Mouse (Mus musculus) thymus, postnatal 10 days (tissue): ENCODE results near the gene Lyrm4.
A peak's percentile ranks its signal among the peaks of the same experiment; 100 is the strongest.
"Not testable (repeated sequence)": the region's sequence is repeated elsewhere in the genome, so short reads cannot be mapped to it uniquely, and the experiment has no call there.

Source experiments
- DNase-seq, 2 experiments: peaks; one replicate each; pipeline ENCODE4 v3.0.0; 2021; ENCODE audit warnings: low spot score in 2 of 2

Gene Lyrm4

DNA sequence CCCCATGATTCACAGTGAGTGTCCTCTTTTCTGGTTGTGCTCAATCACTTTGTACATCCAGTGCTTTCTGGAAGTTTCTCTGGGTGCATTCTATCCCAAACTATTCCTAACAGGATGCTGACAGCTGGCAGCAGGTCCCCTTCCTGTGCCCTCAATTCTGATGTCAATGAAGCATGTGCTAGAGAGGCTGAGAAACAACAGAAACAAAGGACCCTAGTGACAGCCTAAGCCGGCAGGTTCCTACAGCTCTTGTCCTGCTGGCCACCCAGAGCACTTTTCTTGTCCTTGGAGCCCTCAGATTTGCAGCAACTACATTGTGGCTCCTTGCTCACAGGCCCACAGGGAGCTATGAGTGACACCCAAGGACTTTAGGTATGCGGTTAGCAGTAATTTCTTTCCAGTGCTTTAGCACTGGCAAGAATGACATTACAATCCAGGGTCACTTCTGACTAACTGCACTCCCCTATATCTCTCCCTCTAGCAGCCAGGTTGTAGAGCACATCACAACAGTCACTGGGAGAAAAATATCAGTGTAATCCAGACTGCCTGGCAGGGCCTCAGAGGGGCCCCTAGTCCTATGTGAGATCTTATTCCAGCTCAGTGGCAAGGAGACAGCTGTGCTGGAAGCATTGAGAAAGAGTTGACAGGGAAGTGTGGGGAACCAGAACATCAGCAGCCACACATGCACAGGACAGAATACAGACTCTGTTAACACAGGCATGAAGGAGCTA is 121.5 kb downstream of the Lyrm4 start:
- no peak for DNase-seq

DNA sequence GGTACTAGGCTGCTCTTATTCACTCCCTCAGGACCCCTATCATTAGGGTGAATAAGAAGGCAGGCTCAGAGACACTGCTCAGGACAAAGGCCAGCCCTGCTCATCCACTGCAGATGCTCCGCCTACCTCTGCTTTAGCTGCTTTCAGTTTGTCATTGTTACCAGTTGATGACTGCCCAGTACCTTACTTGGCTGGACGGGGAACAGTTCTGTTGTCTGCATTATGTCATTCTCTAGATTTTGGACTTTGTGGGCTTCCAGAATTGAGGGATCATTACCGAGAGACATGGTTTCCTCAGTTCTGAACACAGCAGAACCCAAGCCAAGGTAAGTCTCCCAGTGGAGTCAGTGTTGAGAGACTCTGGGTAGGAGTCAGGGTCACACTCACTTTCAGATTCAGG is 122.1 kb downstream of the Lyrm4 start:
- DNase-seq, result no peak

DNA sequence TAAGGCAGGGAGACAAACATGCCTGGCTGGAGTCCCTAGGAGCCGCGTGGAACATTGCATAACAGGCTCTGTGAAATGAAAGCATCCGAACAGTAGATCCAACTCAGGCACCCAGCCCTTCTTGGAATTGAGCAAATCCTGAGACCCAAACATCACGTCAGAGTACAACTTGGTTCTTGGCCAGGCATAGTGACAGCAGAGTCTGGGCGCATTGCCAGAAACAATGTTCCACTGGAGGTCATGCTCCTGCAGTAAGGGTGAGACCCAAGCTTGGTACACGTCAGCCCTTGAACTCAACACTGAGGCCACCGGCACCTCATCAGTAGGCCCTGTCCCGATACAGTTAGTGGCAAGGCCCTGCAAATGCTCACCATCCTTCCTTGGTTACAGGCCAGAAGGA is 123.3 kb downstream of the Lyrm4 start:
- DNase-seq, result no peak

DNA sequence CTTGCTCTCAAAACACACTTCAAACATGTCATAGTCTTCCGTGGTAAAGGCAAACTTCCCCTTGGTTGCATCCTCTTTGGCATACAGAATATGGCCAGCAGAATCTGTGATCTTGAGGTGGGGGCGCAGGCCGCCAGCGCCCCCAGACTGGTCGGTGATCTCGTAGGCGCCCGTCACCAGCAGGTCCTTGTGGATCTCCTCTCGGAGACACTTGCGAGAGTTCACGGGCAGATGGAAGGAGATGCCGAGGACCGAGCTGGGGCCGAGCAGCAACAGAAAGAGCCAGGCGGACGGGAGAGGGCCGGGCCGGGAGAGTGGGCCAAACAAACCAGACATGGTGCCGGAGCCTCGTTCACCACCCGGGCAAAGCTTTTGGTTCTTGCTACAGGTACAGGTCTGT is 126.1 kb downstream of the Lyrm4 start:
- not testable (repeated sequence) for DNase-seq

DNA sequence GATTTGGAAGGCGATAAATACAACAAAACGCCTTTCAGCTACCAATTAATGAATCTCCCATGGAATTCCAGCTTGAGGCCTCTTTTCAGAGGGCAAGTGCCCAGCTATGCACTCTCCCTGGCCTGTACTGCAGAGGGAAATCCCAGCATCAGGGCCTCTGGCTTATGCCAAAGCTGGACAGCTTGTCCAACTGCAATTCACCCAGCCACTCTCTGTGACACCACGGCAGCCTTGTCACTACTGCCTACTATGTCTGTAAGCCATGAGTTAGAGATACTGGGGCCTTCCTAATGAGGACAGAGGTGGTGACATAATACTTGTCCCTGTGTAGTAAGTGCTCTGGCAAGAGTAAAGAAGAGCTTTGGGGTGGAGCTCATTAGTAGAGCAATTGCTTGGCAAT is 128.0 kb downstream of the Lyrm4 start:
- no peak for DNase-seq

DNA sequence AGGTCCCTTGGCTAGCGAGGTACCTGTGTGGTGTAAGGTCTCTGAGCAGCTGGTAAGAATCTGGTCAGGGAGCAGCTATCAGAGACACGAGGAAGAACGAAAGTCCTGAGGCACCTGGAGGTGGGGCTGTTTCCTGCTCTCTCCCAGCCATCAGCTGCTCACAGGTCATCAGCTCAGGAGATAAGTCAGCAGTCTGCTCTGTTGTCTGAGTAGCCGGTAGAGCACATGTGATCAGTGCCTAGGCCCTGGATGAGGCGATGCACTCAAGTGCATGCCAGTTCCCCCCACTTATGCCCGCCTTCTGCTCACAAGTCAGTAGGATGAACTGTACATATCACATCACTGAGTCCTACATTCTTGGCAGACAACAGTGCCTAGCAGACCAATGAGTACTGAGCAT is 134.3 kb downstream of the Lyrm4 start:
- DNase-seq, result no peak

DNA sequence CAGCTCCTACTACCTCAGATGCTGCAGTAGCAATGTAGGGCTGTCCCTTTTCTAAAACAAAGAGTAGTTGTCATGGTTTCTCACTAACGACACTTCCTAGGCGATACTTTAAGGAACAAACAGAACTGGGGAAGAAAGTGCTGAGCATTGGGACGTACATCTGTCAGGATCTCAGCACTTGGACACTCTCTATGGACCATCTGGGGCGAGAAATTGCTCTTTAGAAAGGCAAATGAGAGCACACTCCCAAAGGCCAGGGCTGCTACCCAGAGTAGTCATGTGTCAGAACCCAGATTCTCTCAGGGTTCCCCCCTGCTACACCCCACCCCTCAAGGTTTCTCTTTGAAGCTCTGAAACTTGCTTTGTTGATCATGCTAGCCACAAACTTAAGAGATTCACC is 136.9 kb downstream of the Lyrm4 start:
- no peak for DNase-seq

DNA sequence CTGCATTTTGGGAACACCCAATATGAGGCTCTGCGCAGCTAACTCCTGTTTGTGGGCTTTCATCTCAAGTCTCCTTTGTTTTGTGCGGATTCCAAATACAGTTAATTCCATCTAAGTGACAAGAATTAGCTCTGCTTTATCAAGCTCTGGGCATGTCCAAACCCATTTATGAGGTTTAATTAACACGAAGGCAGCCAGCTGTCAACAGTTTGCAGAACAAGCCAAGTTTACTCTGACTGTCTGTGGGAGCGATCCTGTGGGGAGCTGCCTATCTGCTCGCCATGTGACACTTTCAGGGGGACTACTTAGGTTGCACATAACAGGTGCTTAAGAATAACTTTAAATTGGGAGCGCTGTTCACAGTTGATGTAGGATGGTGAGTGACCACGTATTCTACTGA is 140.4 kb downstream of the Lyrm4 start:
- no peak for DNase-seq

DNA sequence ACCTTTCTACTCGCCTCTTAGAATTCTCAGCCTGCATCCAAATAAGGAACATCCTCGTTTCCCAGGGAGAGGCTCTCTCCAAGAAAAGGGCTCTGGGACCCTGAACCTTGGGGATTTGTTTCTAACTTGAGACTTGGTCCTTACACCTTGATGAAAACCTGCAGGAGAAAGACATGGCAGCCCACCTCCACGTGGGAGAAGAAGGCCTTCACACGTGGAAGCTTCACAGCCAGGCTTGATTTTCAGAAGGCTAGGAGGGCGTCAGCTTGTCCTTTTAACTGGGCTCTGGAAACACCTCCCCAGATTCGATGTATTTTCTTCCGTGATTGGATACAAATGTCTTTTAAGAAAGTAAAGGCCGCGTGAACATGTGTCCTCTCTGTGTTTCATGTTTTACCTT is 147.5 kb downstream of the Lyrm4 start:
- DNase-seq, result no peak

DNA sequence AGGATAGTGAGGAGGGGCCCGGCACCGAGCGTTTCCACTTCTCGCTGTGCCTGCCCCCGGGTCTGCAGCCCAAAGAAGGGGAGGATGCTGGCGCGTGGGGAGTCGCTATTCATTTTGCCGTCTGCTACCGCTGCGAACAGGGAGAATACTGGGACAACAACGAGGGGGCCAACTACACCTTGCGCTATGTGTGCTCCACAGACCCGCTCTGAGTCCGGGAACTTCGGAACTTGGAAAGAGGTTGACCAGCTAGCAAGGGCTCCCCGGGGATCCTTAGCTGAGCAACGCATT is 147.9 kb downstream of the Lyrm4 start:
- no peak for DNase-seq

DNA sequence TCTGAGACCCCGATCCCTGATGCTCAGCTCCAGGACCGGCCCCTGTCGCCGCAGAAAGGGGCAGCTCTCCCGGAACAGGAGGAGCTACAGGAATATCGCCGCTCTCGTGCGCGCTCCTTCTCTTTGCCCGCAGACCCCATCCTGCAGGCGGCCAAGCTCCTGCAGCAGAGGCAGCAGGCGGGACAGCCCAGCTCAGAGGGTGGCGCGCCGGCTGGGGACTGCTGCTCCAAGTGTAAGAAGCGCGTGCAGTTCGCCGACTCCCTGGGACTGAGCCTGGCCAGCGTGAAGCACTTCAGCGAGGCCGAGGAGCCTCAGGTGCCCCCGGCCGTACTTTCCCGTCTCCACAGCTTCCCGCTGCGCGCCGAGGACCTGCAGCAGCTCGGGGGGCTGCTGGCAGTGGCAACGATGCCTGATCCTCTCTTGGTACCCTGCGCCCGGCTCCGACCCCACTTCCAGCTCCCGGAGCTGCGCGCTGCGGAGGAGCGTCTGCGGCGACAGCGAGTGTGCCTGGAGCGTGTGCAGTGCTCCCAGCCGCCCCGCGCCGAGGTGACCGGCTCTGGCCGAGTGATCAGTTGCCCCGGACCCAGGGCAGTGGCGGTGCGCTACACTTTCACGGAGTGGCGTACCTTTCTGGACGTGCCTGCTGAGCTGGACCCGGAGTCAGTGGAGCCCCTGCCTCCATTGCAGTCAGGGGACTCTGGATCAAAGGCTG is 148.5 kb downstream of the Lyrm4 start:
- peak in 1 of 2 experiments; percentile 14 for DNase-seq

DNA sequence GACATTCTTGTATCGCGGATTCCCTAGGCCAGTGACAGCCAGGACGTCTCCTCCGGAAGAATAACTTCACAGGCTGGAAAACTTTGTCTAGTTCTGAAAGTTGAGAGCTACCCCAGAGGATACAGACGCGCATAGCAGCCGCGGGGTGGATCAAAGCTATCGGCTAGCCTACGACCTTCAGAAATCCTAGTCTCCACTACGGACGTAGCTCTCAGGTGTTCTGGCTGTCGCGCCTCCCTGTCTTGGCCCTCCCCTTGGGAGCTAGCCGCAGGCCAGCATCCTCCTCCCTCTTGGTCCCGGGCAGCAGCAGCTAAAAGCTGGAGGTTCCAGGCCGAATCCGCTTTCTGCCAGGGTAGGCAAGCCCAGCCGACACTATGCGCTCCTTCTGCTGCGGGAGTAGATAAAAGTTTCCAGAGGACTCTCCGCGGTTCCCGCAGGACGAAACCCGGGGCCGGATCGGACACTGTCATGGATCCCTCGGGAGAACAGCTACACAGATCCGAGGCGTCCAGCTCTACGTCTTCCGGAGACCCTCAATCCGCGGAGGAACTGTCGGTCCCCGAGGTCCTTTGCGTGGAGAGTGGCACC is 149.1 kb downstream of the Lyrm4 start:
- peak in 1 of 2 experiments; percentile 6 for DNase-seq

DNA sequence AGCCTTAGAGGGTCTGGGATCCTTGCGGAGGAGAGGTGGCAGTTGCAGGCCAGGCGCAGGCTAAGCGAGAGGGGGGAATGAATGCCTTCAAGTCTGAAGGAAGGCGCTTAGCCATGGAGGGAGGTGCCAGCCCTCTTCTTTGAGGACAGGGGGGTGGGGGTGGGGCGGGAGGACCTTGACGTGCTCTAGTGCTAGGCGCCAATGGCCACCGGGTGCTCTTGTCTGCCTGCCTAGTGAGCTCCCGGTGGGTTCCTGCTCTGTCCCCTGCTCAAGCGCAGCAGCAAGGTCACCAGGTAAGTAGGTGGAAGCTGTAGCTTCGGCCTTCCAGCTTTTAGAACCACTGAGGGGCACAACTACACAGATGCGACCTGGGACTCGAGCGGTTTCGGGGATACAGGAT is 149.6 kb downstream of the Lyrm4 start:
- no peak for DNase-seq

DNA sequence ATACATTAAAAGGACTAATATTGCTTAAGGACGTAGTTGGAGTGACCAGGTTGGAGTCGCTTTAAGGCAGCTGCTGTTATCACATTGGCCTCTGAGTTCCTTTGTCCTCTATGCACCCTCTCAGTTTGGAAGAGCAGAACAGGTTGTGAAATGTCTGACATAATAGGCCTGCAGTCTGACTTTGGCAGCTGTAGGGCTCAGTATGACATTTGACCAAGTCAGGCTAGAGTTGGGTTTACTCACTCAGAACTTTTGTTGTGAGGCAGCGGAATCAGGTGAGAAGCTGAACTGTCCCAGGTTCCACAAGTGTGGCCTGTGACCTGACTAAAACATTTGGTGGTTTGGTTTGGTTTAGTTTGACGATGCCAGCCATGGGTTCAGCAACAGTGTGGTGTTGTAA is 153.7 kb downstream of the Lyrm4 start:
- DNase-seq, result no peak

DNA sequence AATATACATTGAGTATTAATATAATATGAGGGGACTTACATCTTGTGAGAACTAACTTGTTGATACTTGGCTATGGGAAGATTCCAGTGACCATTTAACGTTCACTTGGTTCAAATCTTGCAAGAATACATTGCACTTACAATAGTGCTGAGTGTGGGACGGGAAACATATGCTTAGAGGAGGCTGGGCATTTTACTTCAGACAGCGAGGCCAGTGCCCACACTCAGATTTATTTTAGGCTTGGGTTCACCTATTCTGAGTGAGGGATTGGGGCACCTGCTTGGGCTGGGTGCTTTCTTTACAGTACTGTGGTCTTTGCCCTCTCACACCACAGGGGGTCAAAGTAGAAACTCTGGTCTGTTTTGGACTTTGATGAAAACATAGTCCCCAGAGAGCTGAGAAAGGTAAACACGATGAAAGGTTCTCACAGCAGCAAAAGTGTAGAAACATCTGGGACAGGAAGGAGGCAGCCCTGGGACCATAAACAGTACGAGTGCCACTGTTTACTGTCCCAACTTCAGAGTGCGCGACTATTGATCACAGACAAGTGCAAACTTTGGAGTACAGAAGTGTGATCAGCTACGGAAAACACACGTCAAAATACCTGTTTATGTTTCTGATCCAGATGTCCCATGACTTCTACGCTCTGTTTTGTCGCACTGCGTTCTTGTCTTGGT is 157.8 kb downstream of the Lyrm4 start:
- no peak for DNase-seq

DNA sequence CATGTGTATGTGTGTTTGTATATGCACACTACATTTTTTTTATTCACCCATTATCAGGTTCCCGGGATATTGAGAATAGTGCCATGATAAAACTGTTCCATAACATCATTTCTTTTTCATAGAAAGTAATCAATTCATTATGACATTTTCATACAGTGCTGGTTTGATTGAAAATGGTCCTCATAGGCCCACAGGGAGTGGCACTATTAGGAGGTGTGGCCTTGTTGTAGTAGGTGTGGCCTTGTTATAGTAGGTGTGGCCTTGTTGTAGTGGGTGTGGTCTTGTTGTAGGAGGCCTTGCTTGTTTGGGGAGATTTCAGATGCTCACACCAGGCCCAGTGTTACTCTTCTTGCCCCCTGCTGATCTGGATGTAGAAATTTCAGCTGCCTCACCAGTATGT is 158.8 kb downstream of the Lyrm4 start, which contains the start of gene Ppp1r3g:
TSS of gene Ppp1r3g (plus strand) at position 301 of the 400 bp plus-strand sequence.
- no peak for DNase-seq

DNA sequence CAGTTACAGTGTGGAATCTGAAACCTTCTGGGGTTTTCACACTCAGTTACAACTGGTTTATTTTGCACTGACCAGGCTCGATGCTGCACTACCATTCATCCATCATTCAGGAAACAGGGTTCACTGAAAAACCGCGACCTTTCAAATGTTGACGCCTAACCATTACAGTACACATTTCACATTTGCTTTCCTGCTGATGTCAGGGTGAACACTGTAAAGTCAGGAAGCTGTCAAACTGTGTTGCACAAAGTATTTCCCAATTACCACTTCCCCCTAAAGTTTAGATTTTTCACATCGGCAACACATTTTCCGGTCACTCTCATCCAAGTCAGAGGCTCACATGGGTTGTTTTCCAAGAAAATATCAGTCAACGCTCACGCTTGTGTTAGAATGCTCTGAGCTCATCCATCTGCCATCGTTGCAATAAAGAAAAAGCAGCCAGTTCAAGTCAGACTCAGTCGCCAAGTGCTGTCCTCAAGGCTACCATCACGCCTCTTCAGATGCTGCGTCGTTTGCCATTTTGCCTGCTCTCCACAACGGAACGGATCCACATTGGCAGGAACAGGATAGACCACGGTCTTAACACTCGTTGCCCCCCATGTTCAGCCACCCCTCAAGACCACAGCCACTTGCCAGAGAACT is 167.4 kb downstream of the Lyrm4 start:
- no peak for DNase-seq

DNA sequence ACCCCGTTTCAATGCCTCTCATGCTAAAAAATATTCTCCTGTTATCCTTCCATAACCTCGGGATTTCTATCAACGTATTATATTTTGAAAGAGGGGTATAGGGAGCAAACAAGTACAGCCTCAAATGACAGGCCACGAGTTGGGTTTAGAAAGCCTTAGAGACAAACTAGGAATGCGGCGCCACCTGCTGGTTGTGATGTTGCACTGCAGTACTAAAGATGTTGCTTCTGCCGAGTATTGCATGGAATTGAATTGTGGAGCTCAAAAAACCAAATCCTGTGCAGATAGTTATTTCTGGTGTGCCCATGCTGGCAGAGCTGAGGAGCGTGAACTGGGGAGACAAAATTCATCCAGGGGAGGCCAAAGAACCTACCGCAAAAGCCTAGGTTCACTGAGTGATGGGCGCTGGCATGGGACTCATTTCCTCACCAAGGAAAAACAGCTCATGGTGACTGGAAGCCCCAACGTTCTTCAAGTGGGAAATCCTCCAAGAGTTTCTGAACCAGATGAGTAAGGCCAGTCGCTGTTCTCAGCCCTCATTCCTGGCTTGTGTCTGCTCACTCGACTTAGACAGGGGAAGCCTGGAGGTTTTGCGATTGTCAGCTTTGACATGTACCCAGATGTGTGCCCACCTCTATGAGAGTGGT is 169.8 kb downstream of the Lyrm4 start:
- DNase-seq, result peak; percentile 22 to 73

DNA sequence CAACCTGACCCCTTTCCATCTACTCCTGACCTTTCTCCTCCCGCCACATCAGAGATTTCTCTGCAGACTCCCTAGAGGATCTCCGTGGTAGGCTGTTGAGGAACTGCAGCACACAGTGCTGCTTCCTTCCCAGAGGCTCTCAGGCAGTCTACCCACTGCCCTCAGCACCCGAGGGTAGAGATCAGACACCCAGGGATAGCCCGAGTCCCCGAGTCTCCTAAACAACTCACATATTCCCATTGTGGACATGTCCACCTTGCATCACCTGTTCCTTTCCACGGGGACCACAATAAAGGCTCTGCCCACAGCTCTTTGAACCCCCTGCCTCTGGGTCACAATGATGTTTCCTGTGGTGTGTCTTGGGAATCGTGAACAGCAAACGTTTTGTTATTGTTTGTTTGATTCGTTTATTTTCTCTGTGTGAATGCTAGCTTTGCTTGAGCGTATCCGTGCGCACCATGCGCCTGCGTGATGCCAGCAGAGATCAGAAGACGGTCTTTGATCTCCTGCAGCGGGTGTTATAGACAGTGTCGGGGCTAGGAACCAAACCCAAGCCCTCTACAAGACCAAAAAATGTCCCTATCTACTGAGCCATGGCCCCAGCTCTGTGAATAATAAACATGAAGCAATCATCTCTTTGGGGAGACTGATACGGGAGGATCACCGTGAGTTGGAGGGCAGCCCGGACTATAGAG is 170.5 kb downstream of the Lyrm4 start:
- no peak for DNase-seq

DNA sequence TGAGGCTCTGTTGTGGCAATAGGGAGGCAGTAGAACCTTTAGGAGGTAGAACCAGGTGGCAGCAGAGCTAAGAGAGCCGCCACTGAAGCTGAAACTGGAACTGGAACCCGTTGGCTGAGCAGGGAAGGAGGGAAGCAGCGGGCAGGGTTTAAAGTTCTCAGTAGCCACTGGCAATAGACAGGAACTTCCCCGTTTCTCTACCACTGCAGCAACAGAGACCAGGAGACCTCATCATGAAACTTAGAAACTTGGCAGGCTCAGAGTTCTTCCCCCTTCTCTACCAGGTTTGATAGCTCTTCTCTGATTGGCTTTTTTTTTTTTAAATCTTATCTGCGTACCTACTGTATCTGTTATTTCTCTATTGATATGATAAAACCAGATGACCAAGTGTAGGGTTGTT is 176.4 kb downstream of the Lyrm4 start:
- no peak for DNase-seq
